Mouse (Mus musculus): ENCODE results near the gene Tescl.

Gene Tescl

GRCm38 (mm10) chr7:24299823-24300481 is 33.8 kb downstream of the Tescl start:
- no peak for DNase-seq (ENCODE audit: low read depth, low spot score)

- DNase-seq (ENCODE audit: low read depth, low spot score), result peak; percentile 91
These were observed 34.6 kb downstream of the Tescl start for GRCm38 (mm10) chr7:24298973-24299708.

GRCm38 (mm10) chr7:24298635-24298972 is 35.1 kb downstream of the Tescl start:
- DNase-seq (ENCODE audit: low read depth, low spot score), result no peak

GRCm38 (mm10) chr7:24297361-24298095 is 36.2 kb downstream of the Tescl start:
- DNase-seq (ENCODE audit: low read depth, low spot score), result no peak

- no peak for DNase-seq (ENCODE audit: low read depth, low spot score)
These were observed 37.4 kb downstream of the Tescl start for GRCm38 (mm10) chr7:24296386-24296785.

GRCm38 (mm10) chr7:24295376-24295775 is 38.4 kb downstream of the Tescl start:
- DNase-seq (ENCODE audit: low read depth, low spot score), result no peak

GRCm38 (mm10) chr7:24294763-24295162 is 39.0 kb downstream of the Tescl start:
- no peak for DNase-seq (ENCODE audit: low read depth, low spot score)

GRCm38 (mm10) chr7:24293061-24293851 is 40.5 kb downstream of the Tescl start:
- no peak for DNase-seq (ENCODE audit: low read depth, low spot score)

- DNase-seq (ENCODE audit: low read depth, low spot score), result no peak
These were observed 42.2 kb downstream of the Tescl start for GRCm38 (mm10) chr7:24291387-24292090.

GRCm38 (mm10) chr7:24290106-24290693 is 43.5 kb downstream of the Tescl start:
- no peak for DNase-seq (ENCODE audit: low read depth, low spot score)

GRCm38 (mm10) chr7:24288512-24288911 is 45.2 kb downstream of the Tescl start:
- DNase-seq (ENCODE audit: low read depth, low spot score), result no peak

GRCm38 (mm10) chr7:24287670-24288069 is 46.1 kb downstream of the Tescl start:
- DNase-seq (ENCODE audit: low read depth, low spot score), result peak; percentile 33

GRCm38 (mm10) chr7:24286916-24287315 is 46.8 kb downstream of the Tescl start:
- DNase-seq (ENCODE audit: low read depth, low spot score), result no peak

- no peak for DNase-seq (ENCODE audit: low read depth, low spot score)
These were observed 47.6 kb downstream of the Tescl start for GRCm38 (mm10) chr7:24286090-24286489.
